Mouse (Mus musculus): ENCODE data around the gene Kif17. TPM values are rescaled to one million over a fixed set of nuclear protein-coding genes. Genes with fewer than 3 reads are reported as not detected.

Kif17 gene
- total RNA-seq, 1 experiment, result 0.40 TPM

DNA sequence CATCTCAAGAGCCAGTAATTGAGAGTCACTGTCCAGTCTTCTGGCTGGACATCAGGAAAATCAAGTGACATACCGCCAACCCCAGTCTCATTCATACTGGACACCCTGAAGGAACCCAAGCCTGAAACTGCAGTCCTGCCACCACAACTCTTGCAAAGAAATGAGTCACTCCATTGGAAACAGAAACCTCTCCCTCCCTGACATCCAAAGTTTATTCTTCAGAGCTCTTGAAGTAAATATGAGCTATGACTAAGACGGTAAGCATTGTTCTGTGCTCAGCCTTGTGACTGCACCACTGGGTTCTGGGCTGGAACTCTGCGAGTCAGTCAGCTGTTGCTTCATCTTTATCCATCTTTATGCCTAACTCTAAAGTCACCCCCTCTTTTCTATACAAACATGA lies 36.4 kb upstream of the Kif17 start:
- Histone ChIP-seq H3K4me1 (ENCODE audit: control insufficient read depth in 2 of 2, insufficient read depth in 2 of 2, low read length in 2 of 2, poor library complexity in 1 of 2) (peaks cover 0 to 8% of the 10 kb centered on the region in 2 experiments; a peak in 2 of 4 replicates), H3K9me3 (ENCODE audit: control insufficient read depth, insufficient read depth, low read depth, low read length) (no peaks in the 10 kb centered on the region), H3K36me3 (ENCODE audit: control insufficient read depth, insufficient read depth, low read length, poor library complexity, severe bottlenecking) (no peaks in the 10 kb centered on the region), H3K27ac (ENCODE audit: insufficient read depth, low read depth, low read length, poor library complexity, severe bottlenecking) (no peak overlapping the region), H3K4me3 (ENCODE audit: insufficient read depth in 1 of 2, low read depth in 1 of 2, low read length in 2 of 2, poor library complexity in 1 of 2, severe bottlenecking in 1 of 2) (no peak overlapping the region), H3K9ac (ENCODE audit: insufficient read depth, low read depth, low read length, poor library complexity, severe bottlenecking) (no peak overlapping the region)
- no peak for DNase-seq (ENCODE audit: low read depth, low spot score)
- in situ Hi-C loops (cut with MboI; ENCODE audit: low sequenced_read_pairs in 2 of 2, unreplicated experiment in 2 of 2), result no loop called here
- no peak for TF ChIP-seq ZNF384 (IDR thresholded peaks at IDR 0.05; ENCODE audit: low read depth, low read length)
- no peak for TF ChIP-seq ZC3H11A (IDR thresholded peaks at IDR 0.05; ENCODE audit: borderline replicate concordance, low read depth, low read length)

DNA sequence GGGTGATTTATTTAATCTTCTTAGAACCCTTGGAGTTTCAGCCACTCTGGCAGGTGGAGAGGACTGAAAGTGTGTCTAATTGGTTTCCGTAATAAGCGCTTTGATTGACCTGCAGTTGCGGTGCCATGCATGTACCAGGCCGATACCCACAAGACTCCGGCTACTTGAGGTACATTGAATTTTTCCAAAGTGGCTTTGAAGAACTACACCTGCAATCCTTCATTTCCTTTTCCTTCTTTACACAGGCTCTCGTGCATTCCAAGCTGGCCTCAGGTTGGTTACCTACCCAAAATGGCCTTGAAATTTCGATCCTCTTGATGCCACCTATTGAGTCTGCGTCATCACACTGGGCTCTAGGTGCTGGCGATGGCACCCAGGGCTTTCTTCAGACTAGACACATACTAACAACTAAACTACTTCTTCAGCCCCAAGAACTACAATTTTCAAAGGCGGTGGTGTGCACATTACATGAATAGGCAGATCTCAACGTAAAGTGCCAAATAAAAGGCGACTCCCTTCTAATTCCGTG lies 34.5 kb upstream of the Kif17 start:
- in situ Hi-C loops (cut with MboI; ENCODE audit: low sequenced_read_pairs in 2 of 2, unreplicated experiment in 2 of 2), result no loop called here
- no peak for DNase-seq (ENCODE audit: low read depth, low spot score)

DNA sequence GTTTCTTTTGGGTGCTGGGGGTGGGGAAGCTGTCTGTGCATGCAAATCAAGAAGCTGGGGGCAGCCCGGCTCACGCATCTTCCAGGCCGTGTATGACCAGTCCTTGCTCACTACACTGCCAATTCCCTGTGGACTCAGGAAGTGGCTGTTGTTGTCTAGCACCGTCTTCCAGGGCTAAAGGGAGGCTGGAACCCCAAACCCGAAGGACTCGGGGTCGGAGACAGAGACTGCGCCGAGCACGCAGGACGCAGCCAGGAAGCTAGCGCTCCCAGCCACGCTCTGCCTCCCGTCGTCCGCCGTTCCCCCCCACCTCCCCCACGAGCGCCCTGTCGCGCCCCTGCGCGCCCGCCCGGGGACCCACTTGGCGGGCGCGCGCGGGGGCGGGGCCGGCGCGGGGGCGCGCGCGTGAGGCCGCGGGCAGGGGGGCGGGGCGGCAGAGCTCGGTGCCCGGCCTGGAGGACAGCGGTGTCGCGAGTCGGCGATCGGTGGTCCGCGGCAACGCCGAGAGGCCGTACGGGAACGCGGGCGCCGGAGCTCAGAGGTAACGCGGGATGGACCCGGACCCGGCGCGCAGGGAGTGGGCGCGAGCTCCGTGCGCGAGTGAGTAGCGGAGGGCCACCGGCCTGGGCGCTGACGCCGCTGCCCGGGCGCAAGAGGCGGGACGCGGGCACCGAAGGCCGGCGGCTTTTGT lies 33.9 kb upstream of the Kif17 start, which contains the start of gene Hp1bp3:
Gene Hp1bp3 (plus strand): TSS at position 97 of the 691 bp plus-strand sequence.
- peak; percentile 42 for DNase-seq (ENCODE audit: low read depth, low spot score)

More for the DNA sequence above, 34.5 kb upstream of the Kif17 start:
- Histone ChIP-seq H3K4me3 (ENCODE audit: insufficient read depth in 1 of 2, low read depth in 1 of 2, low read length in 2 of 2, poor library complexity in 1 of 2, severe bottlenecking in 1 of 2) (peak overlapping the region; percentile 73 to 100), H3K36me3 (ENCODE audit: control insufficient read depth, insufficient read depth, low read length, poor library complexity, severe bottlenecking) (no peaks in the 10 kb centered on the region), H3K9me3 (ENCODE audit: control insufficient read depth, insufficient read depth, low read depth, low read length) (no peaks in the 10 kb centered on the region), H3K9ac (ENCODE audit: insufficient read depth, low read depth, low read length, poor library complexity, severe bottlenecking) (peak overlapping the region; percentile 100), H3K27ac (ENCODE audit: insufficient read depth, low read depth, low read length, poor library complexity, severe bottlenecking) (no peak overlapping the region), H3K4me1 (ENCODE audit: control insufficient read depth in 2 of 2, insufficient read depth in 2 of 2, low read length in 2 of 2, poor library complexity in 1 of 2) (peaks cover 2 to 19% of the 10 kb centered on the region in 2 experiments)
- no peak for TF ChIP-seq CHD2 (IDR thresholded peaks at IDR 0.05; ENCODE audit: low read depth, low read length)
- no peak for TF ChIP-seq ZC3H11A (IDR thresholded peaks at IDR 0.05; ENCODE audit: borderline replicate concordance, low read depth, low read length)
- no peak for TF ChIP-seq ZNF384 (IDR thresholded peaks at IDR 0.05; ENCODE audit: low read depth, low read length)
- TF ChIP-seq MAFK (IDR thresholded peaks at IDR 0.05; ENCODE audit: insufficient read depth, low read depth, low read length), result no peak
- no peak for TF ChIP-seq HCFC1 (IDR thresholded peaks at IDR 0.05; ENCODE audit: borderline replicate concordance, insufficient read depth, low read length)

DNA sequence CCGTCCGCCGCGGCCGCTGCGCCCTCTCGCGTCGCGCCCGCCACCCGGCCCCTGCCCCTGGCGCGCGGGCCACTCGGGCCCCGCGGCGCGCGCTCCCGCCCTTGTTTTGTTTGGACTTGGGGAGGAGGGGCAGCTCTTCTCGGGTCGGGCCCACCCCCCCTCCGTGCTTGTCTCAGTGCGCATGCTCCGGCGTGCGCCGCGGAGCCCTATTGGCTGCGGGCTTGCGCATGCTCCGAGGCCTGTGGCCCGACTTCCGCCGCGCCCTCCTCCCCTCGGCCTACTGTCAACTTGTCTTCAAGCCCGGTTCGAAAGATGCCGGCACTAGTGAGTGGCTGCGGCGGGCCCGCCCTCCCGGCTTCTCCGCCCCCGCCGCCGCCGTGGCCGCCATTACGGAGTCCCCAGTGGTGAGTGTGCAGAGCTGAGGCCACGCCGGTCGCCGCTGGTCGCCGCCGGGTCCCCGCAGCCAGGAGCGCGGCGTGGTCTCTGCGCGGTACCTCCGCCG lies 33.3 kb upstream of the Kif17 start:
- peak; percentile 92 for DNase-seq (ENCODE audit: low read depth, low spot score)
- TF ChIP-seq HCFC1 (IDR thresholded peaks at IDR 0.05; ENCODE audit: borderline replicate concordance, insufficient read depth, low read length), result peak; percentile 55; the same call in 1 of the 2 replicates
- TF ChIP-seq CHD2 (IDR thresholded peaks at IDR 0.05; ENCODE audit: low read depth, low read length), result no peak
- no peaks in the 10 kb centered on the region for H3K9me3 ChIP-seq (ENCODE audit: control insufficient read depth, insufficient read depth, low read depth, low read length)
- peak overlapping the region; percentile 78 to 100 for H3K4me3 ChIP-seq (ENCODE audit: insufficient read depth in 1 of 2, low read depth in 1 of 2, low read length in 2 of 2, poor library complexity in 1 of 2, severe bottlenecking in 1 of 2)
- H3K4me1 ChIP-seq (ENCODE audit: control insufficient read depth in 2 of 2, insufficient read depth in 2 of 2, low read length in 2 of 2, poor library complexity in 1 of 2), result peaks cover 4 to 20% of the 10 kb centered on the region in 2 experiments
- no peaks in the 10 kb centered on the region for H3K36me3 ChIP-seq (ENCODE audit: control insufficient read depth, insufficient read depth, low read length, poor library complexity, severe bottlenecking)
- peak overlapping the region; percentile 100 for H3K9ac ChIP-seq (ENCODE audit: insufficient read depth, low read depth, low read length, poor library complexity, severe bottlenecking)
- H3K27ac ChIP-seq (ENCODE audit: insufficient read depth, low read depth, low read length, poor library complexity, severe bottlenecking), result peak overlapping the region; percentile 96
- in situ Hi-C loops (cut with MboI; ENCODE audit: low sequenced_read_pairs in 2 of 2, unreplicated experiment in 2 of 2), result no loop called here

More for the DNA sequence above, 33.9 kb upstream of the Kif17 start, which contains the start of gene Hp1bp3:
- peaks cover 2 to 20% of the 10 kb centered on the region in 2 experiments for H3K4me1 ChIP-seq (ENCODE audit: control insufficient read depth in 2 of 2, insufficient read depth in 2 of 2, low read length in 2 of 2, poor library complexity in 1 of 2)
- H3K9ac ChIP-seq (ENCODE audit: insufficient read depth, low read depth, low read length, poor library complexity, severe bottlenecking), result peak within 1 kb of the TSS; percentile 100
- no peaks in the 10 kb centered on the region for H3K36me3 ChIP-seq (ENCODE audit: control insufficient read depth, insufficient read depth, low read length, poor library complexity, severe bottlenecking)
- in situ Hi-C loops (cut with MboI; ENCODE audit: low sequenced_read_pairs in 2 of 2, unreplicated experiment in 2 of 2), result no loop called here
- no peak for TF ChIP-seq ZNF384 (IDR thresholded peaks at IDR 0.05; ENCODE audit: low read depth, low read length)
- TF ChIP-seq ZC3H11A (IDR thresholded peaks at IDR 0.05; ENCODE audit: borderline replicate concordance, low read depth, low read length), result no peak
- no peak for TF ChIP-seq MAFK (IDR thresholded peaks at IDR 0.05; ENCODE audit: insufficient read depth, low read depth, low read length)
- TF ChIP-seq HCFC1 (IDR thresholded peaks at IDR 0.05; ENCODE audit: borderline replicate concordance, insufficient read depth, low read length), result no peak
- no peak for TF ChIP-seq CHD2 (IDR thresholded peaks at IDR 0.05; ENCODE audit: low read depth, low read length)
- peak within 1 kb of the TSS; percentile 96 for H3K27ac ChIP-seq (ENCODE audit: insufficient read depth, low read depth, low read length, poor library complexity, severe bottlenecking)
- H3K9me3 ChIP-seq (ENCODE audit: control insufficient read depth, insufficient read depth, low read depth, low read length), result no peaks in the 10 kb centered on the region
- peak within 1 kb of the TSS; percentile 78 to 100 for H3K4me3 ChIP-seq (ENCODE audit: insufficient read depth in 1 of 2, low read depth in 1 of 2, low read length in 2 of 2, poor library complexity in 1 of 2, severe bottlenecking in 1 of 2)
